Mouse (Mus musculus): Measurements from ENCODE around the gene Ptprg. TPM values are rescaled to one million over a fixed set of nuclear protein-coding genes. Genes with fewer than 3 reads are reported as not detected.

Ptprg gene
- polyA plus RNA-seq, 1 experiment from 2014 or later = 38.5 TPM

DNA sequence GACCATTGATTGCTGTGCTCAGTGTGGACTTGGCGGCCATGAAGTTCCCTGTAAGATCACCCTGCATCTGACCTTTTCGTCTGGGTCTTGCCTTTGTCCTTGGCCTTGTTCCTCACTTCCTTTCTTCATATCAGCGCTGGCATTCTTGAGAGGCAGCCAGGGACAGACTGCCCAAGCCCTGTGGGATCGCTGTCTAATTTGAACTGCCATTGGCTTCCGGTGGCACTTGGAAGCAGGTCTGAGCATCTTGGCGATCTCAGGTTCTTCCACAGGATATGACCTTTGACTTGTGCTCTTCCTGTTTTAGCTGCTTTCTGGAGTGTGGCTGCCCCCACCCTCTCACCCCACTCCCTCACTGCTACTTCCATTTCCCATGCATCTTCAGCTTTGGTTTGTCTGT lies 315.3 kb downstream of the Ptprg start:
- no peak overlapping the region for H3K4me2 ChIP-seq (ENCODE audit: low read length)
- no peaks in the 10 kb centered on the region for H3K27me3 ChIP-seq (replicated peaks; ENCODE audit: control insufficient read depth, insufficient read depth, low read length)
- ATAC-seq = no peak
- no peaks in the 10 kb centered on the region for H3K9me3 ChIP-seq (ENCODE audit: control insufficient read depth, low read length)
- no peaks in the 10 kb centered on the region for H3K36me3 ChIP-seq (ENCODE audit: control insufficient read depth, insufficient read depth, low read length)
- WGBS = 74% methylated on average over 6 of the region's 6 CpGs
- 0 out of 2 replicates have a peak, but pooled peaks cover 2% of the 10 kb centered on the region for H3K4me1 ChIP-seq (ENCODE audit: control insufficient read depth, insufficient read depth, low read depth, low read length)
- no peak overlapping the region for H3K9ac ChIP-seq (ENCODE audit: low read depth, low read length)
- H3K27ac ChIP-seq (ENCODE audit: low read depth, low read length) = no peak overlapping the region
- no peak overlapping the region for H3K4me3 ChIP-seq (ENCODE audit: low read length)

DNA sequence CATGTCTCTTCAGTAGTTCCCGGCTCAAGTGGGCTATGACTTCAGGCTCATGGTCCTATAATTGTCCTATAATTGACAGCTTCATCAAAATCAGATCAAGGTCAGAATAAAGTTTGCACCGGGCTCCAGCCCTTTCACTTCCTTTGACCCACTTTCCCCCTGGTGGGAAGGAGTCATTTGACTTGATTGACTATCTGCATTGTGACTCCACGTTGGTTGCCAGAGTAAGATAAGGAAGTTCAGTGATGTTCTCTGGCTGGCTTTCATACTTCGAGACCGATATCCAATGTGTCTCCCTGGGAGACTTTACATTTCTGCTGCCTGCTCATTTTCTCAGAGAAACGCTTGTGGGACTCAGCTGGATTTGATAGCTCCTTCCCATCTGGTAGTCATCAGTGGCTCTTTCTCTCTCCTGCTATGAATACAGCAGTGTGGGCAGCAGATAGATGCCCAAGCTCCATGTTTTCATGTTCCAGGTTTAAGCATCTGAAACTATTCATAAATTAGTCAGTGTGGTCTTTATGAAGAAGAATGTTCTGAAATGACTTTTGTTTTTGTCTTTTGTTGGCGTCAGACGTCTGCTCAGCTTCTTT lies 318.5 kb downstream of the Ptprg start:
- ATAC-seq = no peak
- H3K9me3 ChIP-seq (ENCODE audit: control insufficient read depth, low read length) = no peaks in the 10 kb centered on the region
- no peak overlapping the region for H3K4me3 ChIP-seq (ENCODE audit: low read length)
- 52% methylated on average over 8 of the region's 8 CpGs for WGBS
- H3K36me3 ChIP-seq (ENCODE audit: control insufficient read depth, insufficient read depth, low read length) = no peaks in the 10 kb centered on the region
- no peak overlapping the region for H3K9ac ChIP-seq (ENCODE audit: low read depth, low read length)
- H3K4me2 ChIP-seq (ENCODE audit: low read length) = no peak overlapping the region
- H3K27ac ChIP-seq (ENCODE audit: low read depth, low read length) = no peak overlapping the region
- H3K27me3 ChIP-seq (replicated peaks; ENCODE audit: control insufficient read depth, insufficient read depth, low read length) = no peaks in the 10 kb centered on the region
- peaks cover 15% of the 10 kb centered on the region for H3K4me1 ChIP-seq (ENCODE audit: control insufficient read depth, insufficient read depth, low read depth, low read length)

DNA sequence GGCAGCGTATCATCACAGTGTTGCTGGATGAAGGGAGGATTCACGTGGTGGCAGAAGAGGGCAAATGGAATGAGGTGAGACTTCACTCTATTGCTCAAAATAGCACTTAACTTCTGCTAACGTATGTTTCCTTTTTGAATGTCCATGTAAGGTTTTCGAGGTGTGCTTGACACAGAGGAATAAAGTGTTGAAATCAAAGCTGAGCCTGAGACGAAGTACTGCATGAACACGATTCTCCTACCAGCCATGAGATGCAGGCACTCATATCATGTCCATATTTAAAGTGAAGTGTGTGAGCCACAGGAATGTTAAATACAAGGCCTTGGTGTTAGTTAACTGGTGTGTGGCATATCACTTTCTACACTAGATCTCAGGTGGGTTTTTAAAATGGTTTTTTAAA lies 320.9 kb downstream of the Ptprg start:
- Histone ChIP-seq H3K4me2 (ENCODE audit: low read length) (no peak overlapping the region), H3K9me3 (ENCODE audit: control insufficient read depth, low read length) (no peaks in the 10 kb centered on the region), H3K36me3 (ENCODE audit: control insufficient read depth, insufficient read depth, low read length) (no peaks in the 10 kb centered on the region), H3K9ac (ENCODE audit: low read depth, low read length) (no peak overlapping the region), H3K27ac (ENCODE audit: low read depth, low read length) (no peak overlapping the region), H3K4me3 (ENCODE audit: low read length) (no peak overlapping the region), H3K4me1 (ENCODE audit: control insufficient read depth, insufficient read depth, low read depth, low read length) (peaks cover 15% of the 10 kb centered on the region), H3K27me3 (replicated peaks; ENCODE audit: control insufficient read depth, insufficient read depth, low read length) (no peaks in the 10 kb centered on the region)
- WGBS = 93% methylated on average over 6 of the region's 6 CpGs
- no peak for ATAC-seq

DNA sequence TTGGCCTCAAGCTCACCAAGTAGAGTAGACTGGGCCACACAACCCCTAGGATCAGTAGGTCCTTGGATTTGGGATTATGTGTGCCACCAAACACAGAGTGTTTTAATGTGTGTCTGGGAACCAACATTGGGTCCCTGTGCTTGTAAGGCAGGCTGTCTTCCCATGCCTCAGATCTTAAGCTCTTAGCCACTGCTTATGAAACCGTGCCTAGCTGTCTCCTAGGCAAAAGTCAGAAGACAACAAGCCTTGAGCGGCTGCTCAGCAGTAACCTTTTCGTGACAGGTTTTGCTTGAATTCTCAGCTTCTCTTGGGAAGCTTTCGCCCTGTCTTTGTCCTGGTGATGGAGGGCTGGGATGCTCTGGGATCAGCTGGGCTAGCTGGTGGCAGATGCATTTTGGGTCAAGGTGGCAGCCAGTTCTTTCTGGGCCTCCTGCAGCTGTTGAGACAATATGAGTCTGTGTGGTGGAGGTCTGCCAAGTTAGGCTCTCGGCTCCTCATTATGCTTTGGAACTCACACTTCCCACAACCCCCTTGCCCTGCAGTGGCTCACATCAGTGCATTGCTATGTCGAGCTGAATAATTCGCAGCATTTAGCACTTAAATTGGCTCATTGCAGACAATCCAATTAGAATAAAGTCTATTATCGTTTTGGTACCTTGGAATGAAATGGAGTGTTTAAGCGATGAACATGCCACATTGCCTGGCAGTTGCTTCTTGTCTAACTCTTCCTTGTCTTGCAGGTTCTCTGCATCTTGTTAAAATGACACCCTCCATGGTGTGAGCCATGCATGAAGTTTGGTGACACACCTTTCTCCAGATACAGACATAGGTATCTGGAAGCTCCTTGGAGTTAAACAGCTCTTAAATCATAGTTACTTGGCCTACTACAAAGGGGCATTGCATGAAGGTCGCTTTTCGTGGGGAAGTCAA lies 321.9 kb downstream of the Ptprg start:
- Histone ChIP-seq H3K27ac (ENCODE audit: low read depth, low read length) (peak overlapping the region; percentile 26), H3K4me2 (ENCODE audit: low read length) (no peak overlapping the region), H3K4me1 (ENCODE audit: control insufficient read depth, insufficient read depth, low read depth, low read length) (peaks cover 15% of the 10 kb centered on the region), H3K4me3 (ENCODE audit: low read length) (no peak overlapping the region), H3K27me3 (replicated peaks; ENCODE audit: control insufficient read depth, insufficient read depth, low read length) (no peaks in the 10 kb centered on the region), H3K9me3 (ENCODE audit: control insufficient read depth, low read length) (no peaks in the 10 kb centered on the region), H3K9ac (ENCODE audit: low read depth, low read length) (no peak overlapping the region), H3K36me3 (ENCODE audit: control insufficient read depth, insufficient read depth, low read length) (no peaks in the 10 kb centered on the region)
- peak; percentile 82 for ATAC-seq
- WGBS = 41% methylated on average over 11 of the region's 11 CpGs

DNA sequence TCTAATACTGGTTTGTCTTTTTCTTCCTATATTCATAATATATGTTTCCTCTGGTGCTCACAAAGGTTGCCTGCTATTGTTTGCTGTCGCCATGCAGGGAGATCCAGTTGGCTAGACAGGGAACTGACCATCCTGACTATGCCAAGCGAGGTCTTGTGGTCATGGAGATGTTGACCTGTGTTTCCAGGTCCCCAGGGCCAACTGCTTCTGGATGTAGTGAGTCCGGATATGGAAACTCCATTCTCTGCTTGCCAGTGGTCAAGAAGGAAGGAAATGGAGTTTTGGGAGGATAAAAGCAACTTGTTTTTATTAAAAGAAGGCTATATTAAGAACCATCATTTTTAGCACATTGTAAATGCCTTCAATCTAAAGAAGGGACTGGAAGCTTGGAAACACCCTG lies 327.8 kb downstream of the Ptprg start:
- Histone ChIP-seq H3K36me3 (ENCODE audit: control insufficient read depth, insufficient read depth, low read length) (no peaks in the 10 kb centered on the region), H3K4me3 (ENCODE audit: low read length) (no peak overlapping the region), H3K27me3 (replicated peaks; ENCODE audit: control insufficient read depth, insufficient read depth, low read length) (no peaks in the 10 kb centered on the region), H3K4me1 (ENCODE audit: control insufficient read depth, insufficient read depth, low read depth, low read length) (peaks cover 10% of the 10 kb centered on the region), H3K27ac (ENCODE audit: low read depth, low read length) (no peak overlapping the region), H3K9ac (ENCODE audit: low read depth, low read length) (no peak overlapping the region), H3K9me3 (ENCODE audit: control insufficient read depth, low read length) (no peaks in the 10 kb centered on the region), H3K4me2 (ENCODE audit: low read length) (no peak overlapping the region)
- 74% methylated on average over 3 of the region's 3 CpGs for WGBS
- no peak for ATAC-seq

DNA sequence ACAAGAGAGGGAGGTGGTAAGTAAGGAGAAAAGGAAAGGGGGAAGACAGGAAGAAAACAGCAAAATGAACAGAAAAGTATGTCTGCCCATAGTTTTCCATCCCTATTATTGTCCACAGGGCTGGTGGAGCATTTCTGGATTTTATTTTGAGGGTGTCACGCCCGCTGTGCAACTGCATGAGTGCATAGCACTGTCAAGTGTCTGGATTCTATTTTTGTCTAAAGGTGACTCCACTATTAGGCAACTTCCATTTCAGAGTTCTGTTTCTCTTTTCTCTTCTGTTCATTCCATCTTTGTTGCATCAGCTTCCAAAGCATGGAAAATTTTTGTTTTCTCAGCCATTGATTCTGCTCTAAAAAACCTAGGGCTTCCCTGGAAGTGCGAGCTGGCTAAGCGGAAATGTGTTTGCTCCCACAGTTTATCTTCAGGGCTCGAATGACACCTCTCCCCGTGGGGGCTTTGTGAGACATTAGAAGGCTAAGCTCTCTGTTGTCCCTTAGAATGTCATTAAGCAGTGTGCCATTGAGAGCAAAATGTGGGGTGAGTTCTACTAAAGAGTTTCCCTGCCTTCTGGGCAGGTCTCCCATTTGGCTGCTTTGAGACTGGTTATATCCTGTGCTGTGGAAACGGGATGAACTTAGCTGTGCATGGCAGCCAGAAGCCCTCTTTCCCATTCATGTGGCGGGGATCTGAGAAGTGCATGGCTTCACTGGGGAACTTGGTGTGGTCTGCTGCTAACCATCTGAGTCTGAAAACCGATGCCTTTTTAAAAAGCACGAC lies 330.0 kb downstream of the Ptprg start:
- Histone ChIP-seq H3K9ac (ENCODE audit: low read depth, low read length) (no peak overlapping the region), H3K27me3 (replicated peaks; ENCODE audit: control insufficient read depth, insufficient read depth, low read length) (no peaks in the 10 kb centered on the region), H3K27ac (ENCODE audit: low read depth, low read length) (peak overlapping the region; percentile 21), H3K36me3 (ENCODE audit: control insufficient read depth, insufficient read depth, low read length) (no peaks in the 10 kb centered on the region), H3K4me2 (ENCODE audit: low read length) (peak overlapping the region; percentile 10; the same call in 1 of the 2 replicates), H3K4me1 (ENCODE audit: control insufficient read depth, insufficient read depth, low read depth, low read length) (peaks cover 10% of the 10 kb centered on the region), H3K4me3 (ENCODE audit: low read length) (no peak overlapping the region), H3K9me3 (ENCODE audit: control insufficient read depth, low read length) (no peaks in the 10 kb centered on the region)
- ATAC-seq = peak; percentile 78
- 20% methylated on average over 10 of the region's 10 CpGs for WGBS

DNA sequence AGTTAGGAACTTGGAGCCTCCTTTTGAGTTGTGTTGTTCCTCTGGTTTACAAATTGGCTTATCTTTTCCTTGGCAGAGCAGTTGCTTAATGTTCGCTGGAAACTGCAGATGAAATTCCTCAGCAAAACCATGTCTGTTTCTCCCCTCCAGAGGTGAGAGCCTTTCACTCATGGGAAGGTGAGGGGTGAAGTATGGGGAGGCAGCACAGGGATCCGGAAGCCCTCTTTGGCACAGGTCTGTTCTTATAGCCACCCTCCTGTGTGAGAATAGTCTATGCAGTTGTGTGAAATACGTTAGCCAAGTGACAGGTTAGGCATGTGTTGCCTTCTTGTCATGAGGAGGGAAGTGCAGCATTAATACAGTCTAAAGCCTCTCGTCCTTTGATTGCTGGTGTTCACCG lies 330.7 kb downstream of the Ptprg start:
- Histone ChIP-seq H3K9me3 (ENCODE audit: control insufficient read depth, low read length) (no peaks in the 10 kb centered on the region), H3K27me3 (replicated peaks; ENCODE audit: control insufficient read depth, insufficient read depth, low read length) (no peaks in the 10 kb centered on the region), H3K4me3 (ENCODE audit: low read length) (no peak overlapping the region), H3K27ac (ENCODE audit: low read depth, low read length) (no peak overlapping the region), H3K36me3 (ENCODE audit: control insufficient read depth, insufficient read depth, low read length) (no peaks in the 10 kb centered on the region), H3K9ac (ENCODE audit: low read depth, low read length) (no peak overlapping the region), H3K4me2 (ENCODE audit: low read length) (no peak overlapping the region), H3K4me1 (ENCODE audit: control insufficient read depth, insufficient read depth, low read depth, low read length) (peaks cover 10% of the 10 kb centered on the region)
- ATAC-seq = no peak
- WGBS = 73% methylated on average over 5 of the region's 5 CpGs

DNA sequence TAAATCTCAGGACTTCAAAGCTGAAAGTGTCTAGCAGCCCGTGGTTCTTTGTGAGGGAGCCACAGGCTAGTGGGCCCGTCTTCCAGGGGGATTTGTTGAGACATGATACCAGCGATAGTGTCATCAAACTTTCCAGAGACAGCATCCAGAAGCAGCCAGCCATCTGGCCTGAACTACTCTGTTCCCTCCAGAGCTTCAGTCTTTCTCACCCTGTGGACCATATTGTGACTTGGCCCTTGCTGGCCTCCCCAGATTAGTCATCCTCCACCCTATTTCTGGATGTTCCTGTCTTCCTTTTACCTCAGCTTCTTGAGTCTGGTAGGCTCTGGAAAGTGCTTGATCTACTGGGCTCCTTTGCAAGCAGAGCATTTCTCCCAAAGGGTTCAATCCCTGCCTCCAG lies 333.1 kb downstream of the Ptprg start:
- peaks cover 6% of the 10 kb centered on the region; the same call in 1 of the 2 replicates for H3K4me1 ChIP-seq (ENCODE audit: control insufficient read depth, insufficient read depth, low read depth, low read length)
- H3K4me2 ChIP-seq (ENCODE audit: low read length) = no peak overlapping the region
- H3K9me3 ChIP-seq (ENCODE audit: control insufficient read depth, low read length) = no peaks in the 10 kb centered on the region
- no peak for ATAC-seq
- H3K27ac ChIP-seq (ENCODE audit: low read depth, low read length) = no peak overlapping the region
- H3K36me3 ChIP-seq (ENCODE audit: control insufficient read depth, insufficient read depth, low read length) = no peaks in the 10 kb centered on the region
- no peak overlapping the region for H3K9ac ChIP-seq (ENCODE audit: low read depth, low read length)
- WGBS = 76% methylated on average over 3 of the region's 3 CpGs
- H3K4me3 ChIP-seq (ENCODE audit: low read length) = no peak overlapping the region
- H3K27me3 ChIP-seq (replicated peaks; ENCODE audit: control insufficient read depth, insufficient read depth, low read length) = no peaks in the 10 kb centered on the region

DNA sequence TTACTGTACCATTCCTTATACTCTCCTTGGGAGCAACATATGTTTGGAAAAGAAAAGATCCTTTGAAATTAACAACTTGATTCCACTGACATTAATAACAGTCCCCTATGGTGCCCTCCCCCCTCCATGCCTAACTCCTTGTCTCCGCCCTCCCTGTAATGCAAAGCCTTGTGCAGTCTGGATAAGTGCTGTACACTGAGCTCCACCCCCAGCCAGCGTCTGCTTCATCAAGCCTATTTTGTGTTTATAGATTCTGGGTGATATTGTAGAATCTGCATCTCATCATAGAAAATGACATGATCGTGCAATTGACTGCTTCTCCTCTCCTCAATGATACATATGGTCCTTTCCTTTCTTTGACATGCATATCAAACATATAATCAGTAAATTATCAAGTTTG lies 337.6 kb downstream of the Ptprg start:
- H3K4me3 ChIP-seq (ENCODE audit: low read length) = no peak overlapping the region
- 84% methylated on average over 3 of the region's 3 CpGs for WGBS
- no peaks in the 10 kb centered on the region for H3K27me3 ChIP-seq (replicated peaks; ENCODE audit: control insufficient read depth, insufficient read depth, low read length)
- no peaks in the 10 kb centered on the region for H3K9me3 ChIP-seq (ENCODE audit: control insufficient read depth, low read length)
- no peaks in the 10 kb centered on the region for H3K4me1 ChIP-seq (ENCODE audit: control insufficient read depth, insufficient read depth, low read depth, low read length)
- ATAC-seq = no peak; the same call in 1 of the 2 replicates
- H3K4me2 ChIP-seq (ENCODE audit: low read length) = no peak overlapping the region
- H3K27ac ChIP-seq (ENCODE audit: low read depth, low read length) = no peak overlapping the region
- no peak overlapping the region for H3K9ac ChIP-seq (ENCODE audit: low read depth, low read length)
- H3K36me3 ChIP-seq (ENCODE audit: control insufficient read depth, insufficient read depth, low read length) = no peaks in the 10 kb centered on the region
